Mouse (Mus musculus) megakaryocyte, embryonic 14.5 days (primary cell): ENCODE results near the gene Tspan12. TPM values are rescaled to one million over a fixed set of nuclear protein-coding genes. Genes with fewer than 3 reads are reported as not detected.

Experiments used
- H3K27me3 ChIP-seq: replicated peaks from 2 replicates; pipeline ENCODE3; 2012; ENCODE audit warnings: inconsistent platforms
- H3K36me3 ChIP-seq: replicated peaks from 2 replicates; pipeline ENCODE3; 2012; ENCODE audit warnings: low read length, inconsistent platforms, mixed read lengths
- H3K4me1 ChIP-seq: 2 replicates; pipeline ENCODE4 v1.6.1; 2012; ENCODE audit warnings: inconsistent platforms
- H3K4me3 ChIP-seq: replicated peaks from 2 replicates; pipeline ENCODE3; 2012; ENCODE audit warnings: moderate library complexity, mild to moderate bottlenecking, inconsistent platforms
- H3K9me3 ChIP-seq: 2 replicates; pipeline ENCODE4 v1.6.1; 2012; ENCODE audit warnings: inconsistent platforms
- FLI1 ChIP-seq: IDR thresholded peaks from 2 replicates; pipeline ENCODE4 v1.6.1; 2012; ENCODE audit warnings: low read length, inconsistent platforms, mixed read lengths
- GATA1 ChIP-seq: IDR thresholded peaks from 3 replicates; pipeline ENCODE4 v1.6.1; 2012; ENCODE audit warnings: mixed read lengths, low read length, inconsistent platforms, borderline replicate concordance
- polyA plus RNA-seq: library from polyadenylated mRNA; stranded (reverse); fragments of >175 nt; gene quantifications from 2 replicates; pipeline ENCODE4 v1.2.3, GENCODE M21; 2012; ENCODE audit warnings: low replicate concordance; ENCODE audit not compliant: insufficient read depth

Tspan12 gene
- polyA plus RNA-seq, 1 experiment = not detected

DNA sequence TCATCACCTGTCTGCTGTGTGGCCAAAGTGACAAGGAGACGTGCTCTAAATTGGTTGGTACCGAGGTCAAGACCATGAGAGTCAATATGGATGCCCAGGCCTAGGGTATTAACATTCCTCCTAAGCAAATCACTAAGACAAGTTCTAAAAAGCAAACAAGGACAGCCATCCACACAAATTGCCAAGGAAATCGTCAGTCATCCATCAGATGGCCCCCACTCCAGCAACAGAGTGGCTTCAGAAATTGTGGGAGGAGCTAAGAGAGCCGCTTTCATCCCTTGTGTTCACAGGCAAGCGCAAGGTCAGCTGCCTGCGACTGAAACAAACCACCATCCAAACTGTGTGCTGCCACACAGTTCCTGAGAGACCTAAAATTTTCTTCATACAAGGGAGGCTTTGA is 1.0 kb upstream of the Tspan12 start:
- H3K27me3 ChIP-seq = peaks cover 42% of the 10 kb centered on the region
- peaks cover 3% of the 10 kb centered on the region; the same call in 1 of the 2 replicates for H3K9me3 ChIP-seq
- no peak overlapping the region for H3K4me3 ChIP-seq
- TF ChIP-seq GATA1 (no peak), FLI1 (no peak)
- H3K36me3 ChIP-seq = no peaks in the 10 kb centered on the region
- peaks cover 13% of the 10 kb centered on the region for H3K4me1 ChIP-seq

DNA sequence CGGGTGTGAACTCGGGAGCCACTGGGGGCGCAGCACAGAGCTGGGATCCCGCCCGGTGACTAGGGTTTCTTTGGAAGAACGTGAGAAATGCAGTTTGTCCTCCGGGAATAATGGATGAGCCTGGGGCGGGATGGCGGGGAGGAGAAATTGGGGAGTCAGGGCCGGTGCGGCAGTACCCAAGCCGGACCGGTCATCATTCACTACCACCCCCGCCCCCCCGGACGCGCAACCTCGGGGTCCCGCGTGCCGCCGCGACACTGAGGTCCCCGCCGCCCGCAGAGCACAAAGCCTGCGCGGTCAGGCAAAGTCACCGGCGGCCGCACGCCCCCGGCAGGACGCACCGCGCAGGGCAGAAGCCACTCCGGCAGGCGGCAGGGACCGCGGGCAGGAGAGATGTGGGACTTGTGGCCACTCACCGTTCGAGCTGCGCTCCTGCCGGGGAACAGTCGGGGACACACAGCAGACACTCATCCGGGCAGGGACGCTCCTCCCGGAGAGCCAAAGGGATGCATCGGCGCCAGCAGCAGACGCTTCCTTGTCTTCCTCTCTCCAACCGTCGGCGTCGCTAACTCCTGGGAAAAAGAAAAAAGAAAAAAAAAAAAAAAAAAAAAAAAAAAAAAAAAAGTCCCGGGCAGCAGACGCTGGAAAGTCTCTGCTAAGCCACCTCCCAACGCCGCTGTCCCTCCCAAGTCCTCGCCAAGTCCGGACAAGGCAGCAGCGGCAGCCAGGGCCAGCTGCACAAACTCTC is 545 bp downstream of the Tspan12 start:
- H3K36me3 ChIP-seq = no peaks in the 10 kb centered on the region
- peaks cover 13% of the 10 kb centered on the region for H3K4me1 ChIP-seq
- H3K4me3 ChIP-seq = peak overlapping the region; percentile 93
- peaks cover 40% of the 10 kb centered on the region for H3K27me3 ChIP-seq
- H3K9me3 ChIP-seq = peaks cover 3% of the 10 kb centered on the region; the same call in 1 of the 2 replicates
- no peak for TF ChIP-seq GATA1

DNA sequence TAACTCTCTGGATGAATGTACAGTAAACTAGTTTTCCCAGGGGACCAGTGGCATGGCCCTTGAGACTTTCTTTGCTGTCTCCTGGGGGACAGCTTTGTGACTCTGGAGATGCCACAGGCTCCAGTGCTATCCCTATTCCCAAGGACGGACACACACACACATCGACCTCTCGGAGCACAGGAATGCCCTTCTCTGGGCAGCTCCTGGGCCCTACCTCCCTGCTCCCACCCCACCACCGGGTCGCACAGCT is 1.0 kb downstream of the Tspan12 start:
- H3K36me3 ChIP-seq = no peaks in the 10 kb centered on the region
- no peak for TF ChIP-seq FLI1
- TF ChIP-seq GATA1 = no peak
- H3K9me3 ChIP-seq = peaks cover 3% of the 10 kb centered on the region; the same call in 1 of the 2 replicates
- peaks cover 13% of the 10 kb centered on the region for H3K4me1 ChIP-seq
- H3K27me3 ChIP-seq = peaks cover 40% of the 10 kb centered on the region
- peak overlapping the region; percentile 93 for H3K4me3 ChIP-seq

DNA sequence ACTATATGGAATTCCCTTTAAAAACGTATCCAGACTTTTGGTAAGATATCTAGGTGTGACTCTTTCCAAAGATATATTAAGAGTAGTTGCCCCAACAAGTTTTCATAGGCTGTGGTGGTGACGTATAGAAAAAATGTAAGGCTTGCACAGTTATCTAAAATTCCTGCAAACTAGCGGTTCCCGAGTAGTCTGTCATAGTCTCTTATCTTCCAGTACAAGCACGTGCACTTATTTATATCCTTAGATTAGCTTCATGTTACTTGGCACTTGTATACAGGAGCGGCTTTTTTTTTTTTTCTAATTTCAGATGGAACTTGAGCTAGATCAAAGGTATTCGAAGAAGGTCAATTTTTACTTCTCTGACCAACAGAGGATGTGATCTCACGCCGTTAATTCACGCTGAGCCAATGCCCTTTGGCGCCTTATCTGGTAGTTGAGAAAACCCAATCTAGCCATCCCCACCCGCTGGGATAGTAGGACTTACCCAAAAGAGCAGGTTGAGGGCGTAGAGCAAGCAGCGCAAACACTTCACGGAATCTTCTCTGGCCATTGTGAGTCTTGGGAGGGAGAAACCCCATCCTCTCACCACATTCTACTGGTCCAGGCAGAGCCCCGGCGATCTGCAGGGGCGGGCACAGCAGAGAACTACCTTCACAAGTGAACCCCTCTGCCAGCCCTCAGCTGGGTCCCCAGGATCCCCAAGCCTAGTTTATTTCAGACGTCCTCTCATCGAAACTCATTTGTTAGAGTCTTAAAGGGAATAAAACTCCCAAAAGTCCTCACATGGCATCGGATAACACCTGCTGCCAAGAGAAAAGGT is 1.6 kb downstream of the Tspan12 start:
- Histone ChIP-seq H3K36me3 (no peaks in the 10 kb centered on the region), H3K27me3 (peaks cover 38% of the 10 kb centered on the region), H3K9me3 (peaks cover 3% of the 10 kb centered on the region; the same call in 1 of the 2 replicates), H3K4me1 (peaks cover 13% of the 10 kb centered on the region), H3K4me3 (no peak overlapping the region)
- TF ChIP-seq FLI1 (no peak), GATA1 (no peak)

DNA sequence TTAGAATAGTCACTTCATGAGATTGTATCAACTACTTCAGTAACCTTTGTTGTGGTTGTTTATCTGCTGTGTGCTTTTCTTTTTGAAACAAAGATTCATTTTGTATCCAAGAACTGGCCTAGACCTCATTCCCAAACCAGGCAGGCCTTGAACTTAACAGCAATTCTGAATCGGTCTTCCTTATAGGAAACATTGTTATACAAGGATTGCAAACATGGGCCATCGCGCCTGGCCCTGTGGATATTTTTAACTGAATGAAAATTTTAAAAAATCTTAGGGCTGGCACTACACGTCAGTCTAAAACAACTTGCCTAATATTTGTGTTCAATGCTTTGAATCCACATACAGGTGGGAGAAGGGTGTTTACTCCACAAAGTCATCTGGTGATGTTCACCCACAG is 3.5 kb downstream of the Tspan12 start:
- no peak overlapping the region for H3K4me3 ChIP-seq
- peaks cover 13% of the 10 kb centered on the region for H3K4me1 ChIP-seq
- H3K9me3 ChIP-seq = peaks cover 3% of the 10 kb centered on the region; the same call in 1 of the 2 replicates
- H3K36me3 ChIP-seq = no peaks in the 10 kb centered on the region
- H3K27me3 ChIP-seq = peaks cover 30% of the 10 kb centered on the region
- TF ChIP-seq GATA1 (no peak), FLI1 (no peak)

DNA sequence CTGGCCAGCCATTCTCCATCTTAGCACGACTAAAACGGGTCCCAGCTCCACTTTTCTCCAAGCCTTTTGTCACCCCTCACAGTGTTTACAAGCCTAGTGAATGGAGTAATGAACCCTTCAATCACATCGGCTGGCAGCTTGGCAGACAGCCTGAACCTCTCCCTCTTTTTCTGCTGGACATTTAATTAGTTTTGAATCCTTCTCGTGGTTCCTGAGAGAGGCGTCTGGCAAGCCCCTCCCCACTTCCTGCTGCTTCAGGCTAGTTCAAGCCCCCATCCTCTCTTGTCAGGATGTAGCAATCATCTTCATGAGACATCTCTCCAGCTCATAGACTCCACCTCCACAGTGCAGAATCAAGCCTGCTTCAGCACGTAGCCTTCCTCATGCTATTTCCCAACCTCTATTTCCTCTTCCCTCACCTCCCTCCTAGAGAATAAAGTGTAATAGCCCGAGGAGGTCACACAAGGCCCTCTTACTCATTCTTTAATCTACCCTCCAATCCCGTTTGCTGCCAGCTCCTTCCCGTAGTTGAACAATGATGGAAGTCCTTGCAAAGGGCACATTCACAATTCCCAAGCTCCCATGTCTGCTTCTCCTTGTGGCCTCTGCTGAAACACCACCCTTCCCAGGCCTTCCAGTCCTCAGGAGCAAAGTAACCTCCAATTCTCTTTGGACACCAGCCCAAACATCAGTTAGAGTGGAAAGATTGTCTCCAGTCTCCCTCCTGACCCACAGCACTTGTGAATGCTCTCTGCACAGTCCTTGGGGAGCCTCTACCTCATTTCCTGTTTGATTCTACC is 12.1 kb downstream of the Tspan12 start:
- TF ChIP-seq FLI1 = no peak
- no peak for TF ChIP-seq GATA1
- Histone ChIP-seq H3K4me1 (no peaks in the 10 kb centered on the region), H3K36me3 (no peaks in the 10 kb centered on the region), H3K9me3 (peaks cover 10% of the 10 kb centered on the region; the same call in 1 of the 2 replicates), H3K4me3 (no peak overlapping the region), H3K27me3 (no peaks in the 10 kb centered on the region)

DNA sequence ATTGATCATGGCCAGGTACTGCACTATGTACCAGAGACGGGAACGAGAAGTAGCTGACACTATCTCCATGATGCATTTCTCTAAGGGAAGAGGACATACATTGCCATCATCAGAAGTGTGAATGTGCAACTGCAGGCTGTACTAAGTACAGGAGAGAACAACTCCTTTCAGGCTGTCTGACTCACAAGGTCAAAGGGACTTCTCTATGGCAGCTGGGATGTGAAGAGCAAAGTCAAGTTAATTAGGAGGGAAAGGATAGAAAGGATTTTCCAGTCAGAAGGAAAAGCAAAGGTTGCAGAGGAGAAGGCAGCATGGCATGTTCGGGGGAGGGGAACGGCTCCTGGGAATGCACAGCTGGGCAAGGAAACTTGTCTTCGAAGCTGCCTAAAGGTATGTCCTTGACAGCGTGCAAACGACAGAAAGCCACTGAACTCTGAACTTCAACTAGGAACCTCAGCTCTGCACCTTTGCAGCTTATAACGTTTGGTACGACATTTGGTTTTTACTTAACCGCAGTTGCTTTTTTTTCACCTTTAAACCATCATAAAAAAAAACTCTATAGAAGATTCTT is 13.0 kb downstream of the Tspan12 start:
- TF ChIP-seq GATA1 = no peak
- no peak for TF ChIP-seq FLI1
- H3K4me3 ChIP-seq = no peak overlapping the region
- peaks cover 10% of the 10 kb centered on the region; the same call in 1 of the 2 replicates for H3K9me3 ChIP-seq
- H3K4me1 ChIP-seq = no peaks in the 10 kb centered on the region
- H3K27me3 ChIP-seq = no peaks in the 10 kb centered on the region
- no peaks in the 10 kb centered on the region for H3K36me3 ChIP-seq

DNA sequence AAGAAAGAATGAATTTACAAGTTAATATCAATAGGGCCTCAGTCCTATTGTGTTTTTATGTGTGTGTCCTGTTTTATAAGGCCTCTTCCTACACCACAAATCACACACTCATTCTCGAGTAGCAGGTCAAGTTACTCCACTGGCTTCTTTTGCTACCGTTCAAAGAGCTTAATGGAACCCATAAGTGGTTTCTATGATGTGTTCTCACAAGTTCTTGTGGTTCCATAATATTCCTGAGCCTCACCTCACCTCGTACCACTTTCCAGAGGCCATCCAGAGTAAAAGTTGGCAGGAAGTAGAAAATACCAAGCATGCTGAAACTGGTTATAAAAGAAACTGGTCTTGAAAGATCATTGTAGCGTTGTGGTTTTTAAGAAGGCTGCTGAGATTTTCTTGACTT is 18.8 kb downstream of the Tspan12 start:
- no peaks in the 10 kb centered on the region for H3K36me3 ChIP-seq
- H3K4me1 ChIP-seq = no peaks in the 10 kb centered on the region
- H3K9me3 ChIP-seq = no peaks in the 10 kb centered on the region
- no peak for TF ChIP-seq FLI1
- no peak for TF ChIP-seq GATA1
- no peak overlapping the region for H3K4me3 ChIP-seq
- no peaks in the 10 kb centered on the region for H3K27me3 ChIP-seq

DNA sequence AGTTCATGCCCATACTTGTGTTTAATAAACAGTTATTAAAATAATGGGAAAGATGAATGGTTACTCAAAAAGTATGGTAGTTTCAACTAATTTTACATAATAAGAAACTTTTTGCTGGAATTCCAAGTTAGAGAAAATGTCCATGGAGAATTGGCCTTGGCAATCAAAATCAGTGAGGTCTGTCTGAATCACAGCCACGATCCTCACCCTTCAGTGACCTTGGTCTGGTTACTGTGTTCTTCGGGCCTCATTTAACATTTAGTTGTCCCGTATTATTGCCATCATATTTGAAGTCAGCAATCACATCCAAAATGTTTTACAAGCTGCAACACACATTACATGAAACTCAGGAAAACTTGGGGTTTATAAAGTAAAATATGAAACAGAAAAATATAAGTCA is 20.4 kb downstream of the Tspan12 start:
- Histone ChIP-seq H3K36me3 (no peaks in the 10 kb centered on the region), H3K4me1 (no peaks in the 10 kb centered on the region), H3K9me3 (no peaks in the 10 kb centered on the region), H3K4me3 (no peak overlapping the region), H3K27me3 (no peaks in the 10 kb centered on the region)
- no peak for TF ChIP-seq FLI1
- no peak for TF ChIP-seq GATA1
